Mouse (Mus musculus) brain, embryonic 14.5 days (tissue): ENCODE results near the gene Ube2n.
"Not testable (repeated sequence)": the region's sequence is repeated elsewhere in the genome, so short reads cannot be mapped to it uniquely, and the experiment has no call there.

ENCODE experiments used
- CTCF ChIP-seq: fragments of 200-500 bp; IDR thresholded peaks from 2 replicates; pipeline ENCODE4 v1.5.1; 2012; ENCODE audit warnings: inconsistent platforms, mild to moderate bottlenecking, moderate library complexity, borderline replicate concordance; ENCODE audit not compliant: insufficient read depth, insufficient read length; ENCODE audit errors: extremely low read depth
- POLR2A ChIP-seq: fragments of 200-500 bp; IDR thresholded peaks from 2 replicates; pipeline ENCODE4 v1.6.1; 2012; ENCODE audit warnings: mild to moderate bottlenecking, inconsistent platforms, borderline replicate concordance; ENCODE audit not compliant: poor library complexity, insufficient read depth, insufficient read length, severe bottlenecking; ENCODE audit errors: extremely low read depth

DNA sequence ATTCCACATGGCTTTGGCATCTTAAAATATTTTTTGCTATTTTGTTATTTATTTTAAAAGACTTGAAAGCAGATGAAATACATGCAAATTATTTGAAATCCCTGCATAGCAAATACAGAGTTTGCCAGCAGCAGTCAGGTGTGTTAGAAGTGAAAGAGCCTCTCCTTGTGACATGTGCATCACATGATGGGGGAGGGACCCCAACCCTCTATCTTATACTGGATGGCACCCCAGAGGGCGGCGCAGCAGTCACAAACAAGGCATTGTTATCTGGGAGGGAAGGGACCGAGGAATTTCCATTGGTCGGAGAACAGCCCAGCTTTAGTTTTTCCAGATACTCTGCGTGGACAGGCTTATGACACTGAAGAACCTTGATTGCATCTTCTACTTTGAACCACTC lies 34.1 kb downstream of the Ube2n start:
- TF ChIP-seq CTCF, POLR2A: not testable (repeated sequence)
